Mouse (Mus musculus) ES-E14 (cell line): Measurements from ENCODE around the gene Ltf. TPM values are rescaled to one million over a fixed set of nuclear protein-coding genes. Genes with fewer than 3 reads are reported as not detected.

ENCODE experiments used
- DNase-seq: peaks from one replicate; pipeline ENCODE4 v3.0.0-alpha.2; 2013; ENCODE audit warnings: low read depth, low spot score
- H3K27ac ChIP-seq: 2 replicates; pipeline ENCODE4 v1.5.1; 2012; ENCODE audit warnings: low read depth, mild to moderate bottlenecking, low read length, moderate library complexity, mixed read lengths; ENCODE audit not compliant: poor library complexity, insufficient read depth, severe bottlenecking
- H3K36me3 ChIP-seq: 2 replicates; pipeline ENCODE4 v1.6.1; 2012; ENCODE audit warnings: mild to moderate bottlenecking, low read length, moderate library complexity, mixed read lengths; ENCODE audit not compliant: control insufficient read depth, poor library complexity, insufficient read depth, severe bottlenecking
- H3K4me1 ChIP-seq, 2 experiments: fragments of 150-350 bp in 1 of 2; sonication (generic) in 1 of 2; 2 replicates each; pipeline ENCODE4 v1.6.1; 2012; ENCODE audit warnings: low read length in 2 of 2, mild to moderate bottlenecking in 1 of 2, mixed read lengths in 1 of 2; ENCODE audit not compliant: control insufficient read depth in 2 of 2, insufficient read depth in 2 of 2, poor library complexity in 1 of 2
- H3K4me3 ChIP-seq, 2 experiments: fragments of 150-350 bp in 1 of 2; sonication (generic) in 1 of 2; 2 replicates each; pipeline ENCODE4 v1.5.1; 2012; ENCODE audit warnings: low read length in 2 of 2, low read depth in 1 of 2, mild to moderate bottlenecking in 1 of 2, mixed read lengths in 1 of 2; ENCODE audit not compliant: insufficient read depth in 1 of 2, poor library complexity in 1 of 2, severe bottlenecking in 1 of 2
- H3K9ac ChIP-seq: 2 replicates; pipeline ENCODE4 v1.6.1; 2012; ENCODE audit warnings: low read depth, mild to moderate bottlenecking, low read length, mixed read lengths; ENCODE audit not compliant: poor library complexity, insufficient read depth, severe bottlenecking
- H3K9me3 ChIP-seq: fragments of 150-350 bp; sonication (generic); 2 replicates; pipeline ENCODE4 v1.6.1; 2012; ENCODE audit warnings: low read depth, mild to moderate bottlenecking, low read length; ENCODE audit not compliant: control insufficient read depth, insufficient read depth
- CHD2 ChIP-seq: IDR thresholded peaks from 2 replicates; pipeline ENCODE4 v1.6.1; 2014; ENCODE audit warnings: mild to moderate bottlenecking, low read depth, low read length, inconsistent platforms
- HCFC1 ChIP-seq: IDR thresholded peaks from 2 replicates; pipeline ENCODE4 v1.6.1; 2012; ENCODE audit warnings: low read length, inconsistent platforms, borderline replicate concordance; ENCODE audit not compliant: insufficient read depth
- MAFK ChIP-seq: IDR thresholded peaks from 2 replicates; pipeline ENCODE4 v1.6.1; 2014; ENCODE audit warnings: mild to moderate bottlenecking, low read depth, low read length, inconsistent platforms; ENCODE audit not compliant: insufficient read depth
- ZC3H11A ChIP-seq: IDR thresholded peaks from 2 replicates; pipeline ENCODE4 v1.6.1; 2012; ENCODE audit warnings: low read depth, mild to moderate bottlenecking, inconsistent platforms, low read length, borderline replicate concordance
- ZNF384 ChIP-seq: IDR thresholded peaks from 2 replicates; pipeline ENCODE4 v1.6.1; 2012; ENCODE audit warnings: low read depth, low read length, inconsistent platforms
- in situ Hi-C, 2 experiments: fragments of 600-800 bp; cut with MboI; formaldehyde crosslinking; loops; one replicate each; pipeline ENCODE4 v1.15.1; 2025; ENCODE audit warnings: low sequenced_read_pairs in 2 of 2, inconsistent platforms in 1 of 2; ENCODE audit not compliant: unreplicated experiment in 2 of 2
- total RNA-seq: library from RNA; depleted of rRNA; stranded (reverse); fragments of 300-350 nt; gene quantifications from 2 replicates; pipeline ENCODE4 v1.2.3, GENCODE M21; 2012

Gene Ltf
- total RNA-seq, 1 experiment = not detected

- Histone ChIP-seq H3K4me1 (no peaks in the 10 kb centered on the region), H3K4me3 (no peak overlapping the region), H3K27ac (no peak overlapping the region), H3K9ac (no peak overlapping the region), H3K9me3 (no peaks in the 10 kb centered on the region), H3K36me3 (no peaks in the 10 kb centered on the region)
- in situ Hi-C loops = no loop called here
- DNase-seq = no peak
- TF ChIP-seq ZC3H11A (no peak), CHD2 (no peak), MAFK (no peak), HCFC1 (no peak), ZNF384 (no peak)
These were observed 20.9 kb downstream of the Ltf start for GRCm38 (mm10) chr9:111039966-111040365.

- Histone ChIP-seq H3K9me3 (no peaks in the 10 kb centered on the region), H3K9ac (no peak overlapping the region), H3K4me3 (no peak overlapping the region), H3K36me3 (no peaks in the 10 kb centered on the region), H3K4me1 (peaks cover 0 to 1% of the 10 kb centered on the region in 2 experiments; a peak in 1 of 4 replicates), H3K27ac (no peak overlapping the region)
- in situ Hi-C loops = no loop called here
- TF ChIP-seq ZC3H11A (no peak), CHD2 (no peak), HCFC1 (no peak), MAFK (no peak), ZNF384 (no peak)
- no peak for DNase-seq
These were observed 23.2 kb downstream of the Ltf start for GRCm38 (mm10) chr9:111042266-111042665.

- in situ Hi-C loops = no loop called here
- DNase-seq = no peak
- Histone ChIP-seq H3K4me3 (no peak overlapping the region), H3K27ac (no peak overlapping the region), H3K9me3 (no peaks in the 10 kb centered on the region), H3K4me1 (peaks cover 0 to 2% of the 10 kb centered on the region in 2 experiments; a peak in 1 of 4 replicates), H3K36me3 (no peaks in the 10 kb centered on the region), H3K9ac (no peak overlapping the region)
- TF ChIP-seq HCFC1 (no peak), ZC3H11A (no peak), MAFK (no peak), ZNF384 (no peak), CHD2 (no peak)
These were observed 27.2 kb downstream of the Ltf start for GRCm38 (mm10) chr9:111046222-111046621.

GRCm38 (mm10) chr9:111047266-111047665 is 28.2 kb downstream of the Ltf start:
- in situ Hi-C loops = no loop called here
- TF ChIP-seq ZC3H11A = no peak
- TF ChIP-seq CHD2 = no peak
- no peak for TF ChIP-seq MAFK
- no peak for TF ChIP-seq ZNF384
- no peak for TF ChIP-seq HCFC1
- no peak for DNase-seq

GRCm38 (mm10) chr9:111048452-111048851 is 29.4 kb downstream of the Ltf start:
- no peak for TF ChIP-seq ZNF384
- TF ChIP-seq ZC3H11A = no peak
- TF ChIP-seq MAFK = no peak
- no peak for TF ChIP-seq CHD2
- TF ChIP-seq HCFC1 = no peak
- in situ Hi-C loops = no loop called here
- Histone ChIP-seq H3K4me3 (no peak overlapping the region), H3K27ac (no peak overlapping the region), H3K36me3 (no peaks in the 10 kb centered on the region), H3K4me1 (peaks cover 0 to 2% of the 10 kb centered on the region in 2 experiments; a peak in 1 of 4 replicates), H3K9ac (no peak overlapping the region), H3K9me3 (no peaks in the 10 kb centered on the region)
- DNase-seq = no peak

More at GRCm38 (mm10) chr9:111047266-111047665, 28.2 kb downstream of the Ltf start:
- Histone ChIP-seq H3K27ac (no peak overlapping the region), H3K4me3 (no peak overlapping the region), H3K4me1 (peaks cover 0 to 2% of the 10 kb centered on the region in 2 experiments; a peak in 1 of 4 replicates), H3K36me3 (no peaks in the 10 kb centered on the region), H3K9ac (no peak overlapping the region), H3K9me3 (no peaks in the 10 kb centered on the region)
